Mouse (Mus musculus) layer of hippocampus, adult 11-12 months (tissue): ENCODE data around the gene Csmd2.
A peak's percentile ranks its signal among the peaks of the same experiment; 100 is the strongest.
"Not testable (repeated sequence)": the region's sequence is repeated elsewhere in the genome, so short reads cannot be mapped to it uniquely, and the experiment has no call there.

Experiments used
- DNase-seq: peaks from one replicate; pipeline ENCODE4 v3.0.0; 2022; ENCODE audit warnings: low spot score

Csmd2 gene

GRCm38 (mm10) chr4:128048716-128049115, 61.1 kb downstream of the Csmd2 start:
- no peak for DNase-seq

DNA sequence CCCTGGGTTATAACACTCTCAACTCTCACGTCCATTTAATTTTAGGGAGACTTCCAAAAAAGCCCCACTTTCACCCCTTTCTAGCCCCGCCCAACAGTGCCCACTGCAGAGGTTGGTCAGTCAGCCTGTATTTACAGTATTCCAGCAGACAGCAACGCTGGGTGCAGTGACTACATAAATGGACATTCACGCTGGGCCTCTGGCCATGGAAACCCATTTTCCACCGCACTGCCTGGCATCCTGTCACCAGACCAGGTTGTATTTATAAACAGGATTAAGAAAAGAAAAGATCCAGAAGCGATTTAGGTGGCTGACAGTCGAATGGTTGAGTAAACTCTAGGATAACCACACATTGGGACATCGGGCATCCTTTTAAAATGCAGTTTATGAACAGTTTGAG, 65.0 kb downstream of the Csmd2 start:
- DNase-seq, result no peak

DNA sequence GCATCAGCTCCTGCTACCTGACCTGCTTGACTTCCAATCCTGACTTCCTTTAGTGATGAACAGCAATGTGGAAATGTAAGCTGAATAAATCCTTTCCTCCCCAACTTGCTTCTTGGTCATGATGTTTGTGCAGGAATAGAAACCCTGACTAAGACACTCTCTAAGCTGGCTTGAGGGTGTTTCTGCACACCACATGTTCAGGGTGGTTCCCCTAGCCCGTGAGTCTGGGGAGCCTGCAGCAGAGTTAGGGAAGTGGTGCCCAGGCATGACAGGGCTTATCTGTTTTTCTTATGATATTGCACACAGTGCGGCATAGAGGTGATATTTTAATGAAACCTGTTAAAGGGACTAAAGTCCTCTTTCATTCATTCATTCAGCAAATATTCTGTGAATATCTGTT, 73.6 kb downstream of the Csmd2 start:
- DNase-seq, result not testable (repeated sequence)

DNA sequence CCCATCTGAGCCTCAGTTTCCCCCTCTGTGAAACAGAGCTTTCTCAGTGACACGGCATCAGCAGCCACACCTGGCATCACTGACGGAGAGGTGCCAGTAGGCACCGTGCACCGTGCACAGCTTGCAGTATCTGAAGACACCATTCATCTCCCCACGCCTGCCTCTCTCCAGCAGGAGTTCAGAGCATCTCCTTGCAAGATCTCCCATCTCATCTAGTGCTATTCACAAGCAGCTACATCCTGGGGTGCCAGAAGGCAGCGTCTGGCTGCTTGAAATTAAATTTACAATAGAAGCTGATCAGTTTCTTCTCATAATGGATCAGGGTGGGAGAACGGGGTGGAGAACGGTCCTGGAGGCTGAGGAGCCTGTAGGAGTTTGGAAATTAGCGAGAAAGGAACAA, 79.5 kb downstream of the Csmd2 start:
- DNase-seq, result peak; percentile 29

GRCm38 (mm10) chr4:128084466-128084865, 96.8 kb downstream of the Csmd2 start:
- no peak for DNase-seq

GRCm38 (mm10) chr4:128085096-128085495, 97.4 kb downstream of the Csmd2 start:
- peak; percentile 34 for DNase-seq

GRCm38 (mm10) chr4:128087147-128087606, 99.5 kb downstream of the Csmd2 start:
- no peak for DNase-seq

- DNase-seq, result no peak
Measured at GRCm38 (mm10) chr4:128087704-128088103, 100.0 kb downstream of the Csmd2 start.

DNA sequence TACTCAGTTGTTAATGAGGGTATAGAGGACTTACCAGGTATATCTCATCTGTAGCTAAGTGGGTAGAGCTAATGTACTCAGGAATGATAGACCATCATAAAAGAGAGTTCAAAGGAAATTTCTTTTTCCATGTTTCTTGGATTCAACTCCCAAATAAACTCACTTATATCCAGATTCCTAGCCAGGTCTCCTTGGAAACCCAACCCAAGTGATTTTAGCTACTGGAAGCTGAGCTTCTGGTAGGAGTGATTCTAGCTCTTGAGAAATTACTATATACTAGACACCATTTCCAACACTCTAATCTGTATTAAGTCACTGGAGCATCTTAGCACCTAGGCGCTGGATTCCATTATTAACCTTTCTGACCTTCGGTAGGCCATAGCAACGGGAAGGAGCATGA, 100.6 kb downstream of the Csmd2 start:
- DNase-seq, result no peak

GRCm38 (mm10) chr4:128091938-128092337, 104.3 kb downstream of the Csmd2 start:
- DNase-seq, result peak; percentile 45

DNA sequence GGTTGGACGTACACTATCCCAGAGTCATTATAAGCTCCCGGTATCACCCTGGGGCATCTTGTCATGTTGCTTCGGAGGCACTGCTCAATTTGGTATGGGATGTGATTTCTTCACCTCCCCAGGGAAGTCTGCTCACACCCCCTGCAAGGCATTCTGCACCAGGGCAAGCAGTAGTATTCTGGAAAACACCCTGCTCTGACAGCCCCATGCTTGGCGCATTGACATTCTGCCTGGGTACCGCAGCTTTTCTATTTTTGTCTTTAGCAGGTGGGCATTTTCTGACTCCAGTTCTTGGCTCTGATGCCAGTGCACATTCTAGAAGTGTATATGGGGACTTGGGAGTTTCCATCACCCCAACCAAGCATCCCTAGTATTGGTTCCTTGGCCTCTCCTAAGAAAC, 111.9 kb downstream of the Csmd2 start:
- DNase-seq, result no peak

DNA sequence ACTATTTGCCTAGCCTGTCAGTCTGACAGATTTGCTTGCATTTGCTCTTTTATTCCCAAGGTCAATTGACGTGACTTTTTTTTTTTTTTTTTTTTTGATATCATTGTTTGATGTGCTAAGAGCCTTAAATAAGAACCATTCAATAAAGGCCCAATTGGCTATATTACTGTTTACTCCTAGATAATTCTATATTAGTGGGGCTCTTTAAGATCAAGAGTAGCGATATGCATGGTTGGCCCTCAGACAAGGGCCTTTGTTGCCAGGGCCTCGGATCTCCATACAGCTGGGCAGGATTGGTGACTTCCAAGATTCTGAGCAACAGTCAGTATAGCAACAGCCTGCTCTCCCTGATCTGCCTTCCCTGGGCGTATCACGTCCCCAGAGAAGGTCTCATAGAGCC, 112.9 kb downstream of the Csmd2 start:
- no peak for DNase-seq

DNA sequence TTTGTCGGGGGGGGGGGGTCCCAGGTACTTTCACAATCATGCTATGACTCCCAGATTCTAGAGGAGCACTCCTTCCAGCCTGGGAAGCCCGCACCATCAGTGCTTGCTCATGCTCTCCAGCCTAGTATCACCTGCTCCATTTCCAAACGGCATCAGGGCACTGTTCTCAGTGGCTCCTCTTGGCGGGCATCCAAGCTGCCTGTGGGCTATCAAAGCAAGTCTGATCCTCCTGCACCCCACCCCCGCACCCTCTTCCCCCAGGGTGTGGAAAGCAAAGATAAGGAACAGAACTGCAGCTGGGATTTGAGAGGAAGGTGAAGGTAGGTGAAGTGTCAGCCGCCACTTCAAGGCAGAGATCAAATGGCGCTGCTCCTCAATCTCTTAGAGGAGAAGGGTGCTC, 128.7 kb downstream of the Csmd2 start:
- no peak for DNase-seq

GRCm38 (mm10) chr4:128123281-128123680, 135.6 kb downstream of the Csmd2 start:
- no peak for DNase-seq

- DNase-seq, result no peak
Measured at GRCm38 (mm10) chr4:128124738-128125137, 137.1 kb downstream of the Csmd2 start.

GRCm38 (mm10) chr4:128128546-128128945, 140.9 kb downstream of the Csmd2 start:
- DNase-seq, result no peak

DNA sequence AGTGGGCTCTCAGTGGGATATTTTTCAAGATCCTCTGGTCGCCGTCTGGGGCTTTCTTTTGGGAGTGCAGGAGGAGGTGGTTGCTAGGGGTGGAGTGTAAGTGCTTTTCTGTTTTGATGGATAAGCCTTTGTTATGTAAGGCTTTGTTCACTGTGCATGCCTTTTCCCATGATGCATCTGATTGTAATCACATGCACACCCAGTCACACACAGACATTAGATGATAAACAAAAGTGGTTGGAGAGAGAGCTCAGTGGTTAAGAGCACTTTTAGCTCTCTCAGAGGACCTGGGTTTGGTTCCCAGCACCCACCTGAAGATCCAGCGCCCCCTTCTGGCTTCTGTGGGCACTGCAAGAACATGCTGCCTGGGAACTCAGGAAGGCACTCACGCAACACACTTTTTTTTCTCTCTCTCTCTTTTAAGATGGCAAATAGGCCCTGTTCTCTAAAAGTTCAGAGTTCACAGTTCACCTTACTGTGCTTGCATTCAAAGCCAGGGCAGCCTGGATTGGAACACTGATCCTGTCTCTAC, 143.0 kb downstream of the Csmd2 start:
- DNase-seq, result no peak

GRCm38 (mm10) chr4:128131666-128132065, 144.0 kb downstream of the Csmd2 start:
- DNase-seq, result no peak

GRCm38 (mm10) chr4:128132876-128133646, 145.4 kb downstream of the Csmd2 start:
- DNase-seq, result peak; percentile 47

DNA sequence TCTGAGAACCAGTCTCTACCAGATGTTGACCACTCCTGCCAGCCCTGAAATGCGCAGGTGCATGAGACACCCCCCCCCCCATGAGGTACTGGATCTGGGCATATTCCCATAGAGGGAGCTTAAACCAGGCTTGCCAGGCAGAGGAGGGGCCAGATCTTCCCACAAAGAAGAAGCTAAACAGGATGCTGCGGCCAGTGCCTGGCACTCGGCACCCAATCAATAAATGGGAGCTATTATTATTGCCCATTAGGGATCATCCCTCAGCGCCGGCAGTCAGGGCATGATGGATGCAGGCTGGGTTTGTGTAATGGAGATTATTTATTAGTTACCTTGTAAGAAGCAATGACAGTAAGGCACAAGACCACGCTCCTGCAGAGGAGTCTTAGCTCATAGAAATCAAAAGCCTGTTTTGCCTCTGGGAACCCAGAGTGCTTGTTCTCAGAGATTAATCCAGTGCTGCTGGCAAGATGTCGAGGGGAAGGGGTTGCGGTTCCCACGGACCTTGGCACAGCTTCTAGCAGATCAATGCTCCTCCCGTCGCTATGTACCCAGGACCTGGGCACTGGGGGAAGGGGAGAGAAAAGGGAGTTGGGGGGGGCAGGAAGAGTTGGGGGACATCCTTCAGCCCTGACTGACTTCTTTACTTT, 146.8 kb downstream of the Csmd2 start:
- DNase-seq, result no peak

DNA sequence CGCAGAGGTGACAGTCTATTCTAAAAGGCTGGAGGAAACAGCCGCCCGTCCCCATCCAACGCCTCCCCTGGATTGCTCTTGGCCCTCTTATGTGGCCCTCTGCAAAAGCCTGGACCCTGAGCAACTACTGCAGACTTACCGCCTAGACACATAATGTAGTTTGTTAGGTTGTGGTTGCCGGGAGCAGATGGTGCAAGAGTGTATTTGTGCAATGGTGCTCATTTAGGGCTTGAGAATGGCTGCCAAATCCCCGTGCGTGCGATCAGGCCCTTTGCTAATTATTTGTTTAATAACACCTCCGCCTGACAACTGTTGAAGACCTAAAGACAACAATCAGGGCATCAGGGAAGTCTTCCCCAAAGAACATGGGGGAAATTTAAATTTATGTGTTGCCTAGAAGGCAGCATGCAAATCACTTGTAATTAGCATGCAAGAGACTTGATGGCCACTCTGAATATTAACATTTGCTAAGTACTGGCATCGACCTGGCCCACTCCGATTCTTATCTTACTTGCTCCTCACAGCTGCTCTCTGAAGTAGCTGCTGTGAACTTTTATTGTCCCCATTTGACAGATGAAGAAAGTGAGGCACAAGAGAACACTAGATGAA, 147.5 kb downstream of the Csmd2 start:
- DNase-seq, result peak; percentile 65

GRCm38 (mm10) chr4:128139991-128140390, 152.3 kb downstream of the Csmd2 start:
- DNase-seq, result no peak
